Mouse (Mus musculus): ENCODE results near the gene Mrgprf. TPM values are rescaled to one million over a fixed set of nuclear protein-coding genes. Genes with fewer than 3 reads are reported as not detected.

The Mrgprf gene
- total RNA-seq, 1 experiment from 2014 or later, result not detected

- ATAC-seq (replicated peaks; ENCODE audit: insufficient number of reproducible peaks, low FRiP score, low TSS enrichment, poor library complexity, severe bottlenecking), result no peak
Measured at GRCm38 (mm10) chr7:145298666-145299490, 1.8 kb upstream of the Mrgprf start.

- no peak for ATAC-seq (replicated peaks; ENCODE audit: insufficient number of reproducible peaks, low FRiP score, low TSS enrichment, poor library complexity, severe bottlenecking)
Measured at GRCm38 (mm10) chr7:145299562-145300320, 887 bp upstream of the Mrgprf start.

- no peak for ATAC-seq (replicated peaks; ENCODE audit: insufficient number of reproducible peaks, low FRiP score, low TSS enrichment, poor library complexity, severe bottlenecking)
Measured at GRCm38 (mm10) chr7:145301008-145301340, 346 bp downstream of the Mrgprf start.

- ATAC-seq (replicated peaks; ENCODE audit: insufficient number of reproducible peaks, low FRiP score, low TSS enrichment, poor library complexity, severe bottlenecking), result no peak
Measured at GRCm38 (mm10) chr7:145301341-145302005, 845 bp downstream of the Mrgprf start.

DNA sequence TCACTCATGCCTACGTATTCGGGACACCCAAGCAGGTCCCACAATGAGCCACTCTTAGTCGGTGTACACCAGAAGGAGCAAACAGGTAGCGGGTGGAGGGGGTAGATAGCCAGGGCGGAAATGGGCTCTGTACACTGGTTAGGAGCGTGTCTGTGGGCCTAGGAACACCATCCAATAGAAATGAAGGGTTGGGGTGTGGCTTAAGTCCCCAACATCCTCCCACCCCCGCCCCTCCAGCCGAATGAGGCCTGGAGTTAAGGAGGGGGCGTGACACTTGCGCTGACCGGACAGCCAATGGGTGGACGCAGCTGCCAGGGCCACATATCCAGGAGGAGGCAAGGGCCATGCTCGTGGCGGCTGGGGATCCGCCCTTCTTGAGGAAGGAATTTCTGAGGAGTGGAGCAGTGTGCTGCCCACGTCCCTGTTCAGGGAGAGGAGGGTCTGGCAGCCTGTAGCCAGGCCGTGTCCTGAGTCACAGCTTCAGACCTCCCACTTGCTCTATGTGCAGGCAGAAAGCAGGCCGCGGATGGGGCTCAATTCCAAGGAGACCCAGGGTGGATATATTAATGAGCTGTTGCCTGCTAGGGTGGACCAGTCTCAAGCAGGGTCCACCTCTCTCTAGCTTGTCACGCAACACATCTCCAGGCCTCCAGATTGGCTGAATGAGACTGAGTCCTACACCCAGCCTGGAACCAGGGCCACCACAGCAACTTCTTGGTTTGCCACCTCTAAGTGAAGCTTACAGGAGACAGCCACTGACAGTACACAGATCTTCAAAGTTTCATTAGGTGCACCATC is 2.1 kb downstream of the Mrgprf start:
- ATAC-seq (replicated peaks; ENCODE audit: insufficient number of reproducible peaks, low FRiP score, low TSS enrichment, poor library complexity, severe bottlenecking), result no peak

DNA sequence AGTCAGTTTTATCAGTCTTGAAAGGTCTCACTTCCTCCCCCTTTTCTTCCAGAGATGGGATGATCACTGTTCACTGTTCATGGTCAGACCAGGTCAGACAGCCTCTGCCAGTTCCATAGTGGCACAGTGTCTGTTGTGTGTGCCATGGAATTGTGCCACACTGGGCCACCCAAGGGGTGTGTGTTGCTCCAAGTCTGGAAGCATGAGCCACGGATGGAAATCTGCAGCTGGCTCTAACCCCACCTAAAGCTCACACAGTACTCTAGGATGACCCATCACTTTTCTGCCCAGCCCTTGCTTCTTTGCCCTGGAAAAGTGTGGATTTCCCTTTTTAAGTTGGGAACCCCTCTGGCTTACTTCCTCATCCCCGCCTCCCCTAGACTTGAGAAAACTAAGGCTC is 3.5 kb downstream of the Mrgprf start:
- ATAC-seq (replicated peaks; ENCODE audit: insufficient number of reproducible peaks, low FRiP score, low TSS enrichment, poor library complexity, severe bottlenecking), result no peak

GRCm38 (mm10) chr7:145307636-145308035 is 7.0 kb downstream of the Mrgprf start:
- ATAC-seq (replicated peaks; ENCODE audit: insufficient number of reproducible peaks, low FRiP score, low TSS enrichment, poor library complexity, severe bottlenecking), result no peak

DNA sequence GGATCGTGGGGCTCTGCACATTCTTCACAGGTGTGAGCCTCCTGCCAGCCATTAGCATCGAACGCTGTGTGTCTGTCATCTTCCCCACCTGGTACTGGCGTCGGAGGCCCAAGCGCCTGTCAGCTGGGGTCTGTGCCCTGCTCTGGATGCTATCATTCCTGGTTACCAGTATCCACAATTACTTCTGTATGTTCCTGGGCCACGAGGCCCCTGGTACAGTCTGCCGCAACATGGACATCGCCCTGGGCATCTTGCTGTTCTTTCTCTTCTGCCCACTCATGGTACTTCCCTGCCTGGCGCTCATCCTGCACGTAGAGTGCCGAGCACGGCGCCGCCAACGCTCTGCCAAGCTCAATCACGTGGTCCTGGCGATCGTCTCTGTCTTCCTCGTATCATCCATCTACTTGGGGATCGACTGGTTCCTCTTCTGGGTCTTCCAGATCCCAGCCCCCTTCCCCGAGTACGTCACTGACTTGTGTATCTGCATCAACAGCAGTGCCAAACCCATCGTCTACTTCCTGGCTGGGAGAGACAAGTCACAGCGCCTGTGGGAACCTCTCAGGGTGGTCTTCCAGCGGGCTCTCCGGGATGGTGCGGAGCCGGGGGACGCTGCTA is 7.5 kb downstream of the Mrgprf start:
- no peak for ATAC-seq (replicated peaks; ENCODE audit: insufficient number of reproducible peaks, low FRiP score, low TSS enrichment, poor library complexity, severe bottlenecking)

DNA sequence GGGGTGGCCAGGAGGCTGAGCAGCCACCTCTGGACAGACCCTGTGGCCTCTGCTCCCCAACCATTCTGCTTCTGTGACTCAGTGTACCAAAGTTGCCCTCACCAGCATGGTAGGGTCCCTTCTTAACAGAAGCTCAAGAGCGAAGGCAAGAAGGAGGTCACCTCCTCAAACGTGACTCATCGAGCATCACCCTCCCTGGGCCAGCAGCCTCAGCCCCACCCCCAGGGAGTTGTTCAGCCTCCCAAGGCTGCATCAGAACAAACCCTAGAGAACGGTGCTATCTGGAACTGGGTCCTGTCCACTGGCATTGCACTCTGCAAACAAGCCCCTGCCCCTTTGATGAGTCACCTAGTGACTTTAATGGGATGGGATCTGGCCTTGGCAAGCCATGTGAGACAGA is 8.2 kb downstream of the Mrgprf start:
- ATAC-seq (replicated peaks; ENCODE audit: insufficient number of reproducible peaks, low FRiP score, low TSS enrichment, poor library complexity, severe bottlenecking), result no peak

GRCm38 (mm10) chr7:145309877-145310276 is 9.2 kb downstream of the Mrgprf start:
- ATAC-seq (replicated peaks; ENCODE audit: insufficient number of reproducible peaks, low FRiP score, low TSS enrichment, poor library complexity, severe bottlenecking), result no peak

DNA sequence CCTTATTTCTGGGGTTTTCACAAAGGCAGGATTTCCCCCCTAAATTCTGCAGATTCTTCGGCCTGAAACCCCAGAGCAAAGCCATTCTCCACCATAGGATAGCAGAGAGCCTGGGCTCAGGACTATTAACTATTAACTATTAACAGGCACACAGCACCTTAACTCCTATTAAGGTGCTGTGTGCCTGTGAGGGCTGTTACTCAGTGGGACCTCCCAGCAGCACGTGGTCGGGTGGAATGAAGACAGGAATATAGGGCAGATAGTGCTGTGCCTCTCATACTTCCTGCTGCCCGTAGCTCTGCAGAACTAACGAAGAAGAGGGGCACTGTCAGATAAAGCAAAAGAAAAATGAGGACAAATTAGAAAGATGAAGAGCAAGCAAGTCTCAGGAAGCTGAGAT is 9.9 kb downstream of the Mrgprf start:
- ATAC-seq (replicated peaks; ENCODE audit: insufficient number of reproducible peaks, low FRiP score, low TSS enrichment, poor library complexity, severe bottlenecking), result no peak

DNA sequence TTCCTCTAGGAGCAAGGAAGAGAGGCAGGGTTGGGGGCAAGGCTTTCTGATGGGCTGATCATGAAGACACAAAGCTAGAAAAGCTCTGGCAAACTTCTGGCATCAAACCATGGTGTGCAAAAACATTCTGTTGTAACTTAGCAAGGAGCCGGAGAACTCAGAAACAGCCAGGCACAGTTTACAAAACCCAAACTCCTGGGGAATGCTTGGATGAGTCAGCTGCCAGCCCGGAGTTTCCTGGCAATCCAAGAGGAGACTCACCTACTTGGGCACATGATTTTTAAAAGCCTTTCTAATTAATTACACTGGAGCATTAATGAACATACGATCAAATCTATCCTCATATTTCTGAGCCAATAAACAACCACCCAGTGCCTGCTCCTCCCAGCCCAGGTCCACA is 11.5 kb downstream of the Mrgprf start:
- no peak for ATAC-seq (replicated peaks; ENCODE audit: insufficient number of reproducible peaks, low FRiP score, low TSS enrichment, poor library complexity, severe bottlenecking)

DNA sequence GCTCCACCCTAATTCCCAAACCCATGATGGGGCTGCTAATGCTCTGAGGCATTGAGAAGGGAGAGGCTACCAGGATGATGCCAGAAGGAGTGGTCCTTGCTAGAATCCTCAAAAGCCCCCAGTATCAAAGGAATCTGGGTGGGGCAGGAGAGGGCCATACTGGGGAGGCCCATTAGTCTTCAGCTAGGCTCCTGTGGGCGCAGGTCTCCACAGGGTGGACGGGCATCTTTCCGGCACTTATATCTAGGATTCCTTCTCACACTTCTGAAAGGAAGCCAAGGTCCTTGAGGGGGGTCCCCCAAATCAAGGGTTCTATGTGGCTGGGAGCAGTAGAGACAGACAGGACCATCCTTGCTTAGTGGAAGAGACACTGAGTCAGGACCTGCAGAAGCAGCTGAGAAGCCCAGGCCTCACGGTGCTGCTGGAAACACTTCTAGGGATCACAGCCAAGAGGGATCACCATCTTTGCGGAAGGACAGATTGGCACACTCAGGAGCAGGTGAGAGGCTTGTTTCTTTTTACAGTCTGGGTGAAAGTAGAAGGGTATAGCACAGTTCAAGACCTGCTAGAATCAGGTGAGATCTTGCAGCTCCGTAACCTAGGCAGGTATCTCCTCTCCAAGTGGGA is 14.3 kb downstream of the Mrgprf start, which contains the start of gene Mrgprd:
TSS of gene Mrgprd (plus strand) at position 51 of the 627 bp plus-strand sequence.
- no peak for ATAC-seq (replicated peaks; ENCODE audit: insufficient number of reproducible peaks, low FRiP score, low TSS enrichment, poor library complexity, severe bottlenecking)

DNA sequence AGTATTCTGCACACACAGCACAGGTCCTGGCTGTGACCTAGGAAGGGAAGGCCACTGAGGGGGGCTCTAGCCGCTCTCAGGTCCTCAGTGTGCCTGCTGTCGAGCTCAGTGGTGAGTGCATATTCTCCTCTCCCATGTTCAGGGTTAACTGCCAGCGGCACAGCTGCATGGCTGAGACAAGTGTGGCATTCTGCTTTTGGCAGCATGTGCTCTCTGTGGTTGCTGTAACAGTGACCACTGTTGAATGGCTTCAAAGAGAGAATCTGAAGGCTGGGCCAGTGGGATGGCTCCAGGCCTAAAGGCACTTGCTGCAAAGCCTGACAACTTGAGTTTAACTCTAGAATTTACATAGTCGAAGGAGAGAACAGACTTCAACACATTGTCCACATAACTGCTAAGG is 16.9 kb downstream of the Mrgprf start:
- no peak for ATAC-seq (replicated peaks; ENCODE audit: insufficient number of reproducible peaks, low FRiP score, low TSS enrichment, poor library complexity, severe bottlenecking)

GRCm38 (mm10) chr7:145319481-145319880 is 18.9 kb downstream of the Mrgprf start:
- ATAC-seq (replicated peaks; ENCODE audit: insufficient number of reproducible peaks, low FRiP score, low TSS enrichment, poor library complexity, severe bottlenecking), result no peak

GRCm38 (mm10) chr7:145323607-145324006 is 23.0 kb downstream of the Mrgprf start:
- no peak for ATAC-seq (replicated peaks; ENCODE audit: insufficient number of reproducible peaks, low FRiP score, low TSS enrichment, poor library complexity, severe bottlenecking)

DNA sequence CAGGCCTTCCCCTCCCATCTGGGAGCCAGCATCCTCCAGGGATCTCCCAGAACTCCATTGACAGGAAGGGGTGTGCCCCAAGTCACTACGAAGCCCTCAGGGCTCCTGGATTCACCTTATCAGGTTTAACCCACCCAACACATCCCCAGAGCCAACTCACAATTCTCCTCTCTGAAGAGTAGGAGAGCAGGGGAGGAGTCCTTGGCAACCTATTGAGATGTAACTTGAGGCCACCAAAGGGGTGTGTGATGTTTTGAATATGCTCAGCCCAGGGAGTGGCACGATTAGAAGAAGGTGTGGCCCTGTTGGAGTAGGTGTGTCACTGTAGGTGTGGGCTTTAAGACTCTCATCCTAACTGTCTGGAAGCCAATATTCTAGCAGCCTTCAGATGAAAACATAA is 25.1 kb downstream of the Mrgprf start:
- ATAC-seq (replicated peaks; ENCODE audit: insufficient number of reproducible peaks, low FRiP score, low TSS enrichment, poor library complexity, severe bottlenecking), result no peak

GRCm38 (mm10) chr7:145329982-145330381 is 29.4 kb downstream of the Mrgprf start:
- ATAC-seq (replicated peaks; ENCODE audit: insufficient number of reproducible peaks, low FRiP score, low TSS enrichment, poor library complexity, severe bottlenecking), result no peak

Measured in monocyte, adult 5-6 weeks (primary cell).